Mouse (Mus musculus): ENCODE data around the gene Zswim4.

Zswim4 gene

GRCm38 (mm10) chr8:84180530-84181190, 56.2 kb downstream of the Zswim4 start:
- peak; percentile 29 for DNase-seq (ENCODE audit: low spot score)

GRCm38 (mm10) chr8:84179946-84180345, 56.9 kb downstream of the Zswim4 start:
- DNase-seq (ENCODE audit: low spot score) = no peak

GRCm38 (mm10) chr8:84178592-84178991, 58.3 kb downstream of the Zswim4 start:
- DNase-seq (ENCODE audit: low spot score) = no peak

GRCm38 (mm10) chr8:84177405-84177804, 59.5 kb downstream of the Zswim4 start:
- no peak for DNase-seq (ENCODE audit: low spot score)

GRCm38 (mm10) chr8:84176560-84176959, 60.3 kb downstream of the Zswim4 start:
- no peak for DNase-seq (ENCODE audit: low spot score)

- DNase-seq (ENCODE audit: low spot score) = peak; percentile 45
Observed at GRCm38 (mm10) chr8:84173861-84174260, 63.0 kb downstream of the Zswim4 start.

- no peak for DNase-seq (ENCODE audit: low spot score)
Observed at GRCm38 (mm10) chr8:84170096-84170495, 66.8 kb downstream of the Zswim4 start.

- no peak for DNase-seq (ENCODE audit: low spot score)
Observed at GRCm38 (mm10) chr8:84167696-84168095, 69.2 kb downstream of the Zswim4 start.
